Mouse (Mus musculus) thymus, adult 2 months (tissue): Measurements from ENCODE around the gene Metrn.

ENCODE experiments used
- CTCF ChIP-seq: fragments of 200-500 bp; IDR thresholded peaks from 2 replicates; pipeline ENCODE4 v1.5.1; 2012; ENCODE audit warnings: mild to moderate bottlenecking, control low read depth, low read length, moderate library complexity, borderline replicate concordance; ENCODE audit not compliant: control insufficient read depth, poor library complexity, insufficient read depth; ENCODE audit errors: extremely low read depth
- POLR2A ChIP-seq: fragments of 200-500 bp; IDR thresholded peaks from 2 replicates; pipeline ENCODE4 v1.6.1; 2012; ENCODE audit warnings: mild to moderate bottlenecking, low read length, control low read depth, moderate library complexity; ENCODE audit not compliant: control insufficient read depth, poor library complexity, insufficient read depth; ENCODE audit errors: extremely low read depth

DNA sequence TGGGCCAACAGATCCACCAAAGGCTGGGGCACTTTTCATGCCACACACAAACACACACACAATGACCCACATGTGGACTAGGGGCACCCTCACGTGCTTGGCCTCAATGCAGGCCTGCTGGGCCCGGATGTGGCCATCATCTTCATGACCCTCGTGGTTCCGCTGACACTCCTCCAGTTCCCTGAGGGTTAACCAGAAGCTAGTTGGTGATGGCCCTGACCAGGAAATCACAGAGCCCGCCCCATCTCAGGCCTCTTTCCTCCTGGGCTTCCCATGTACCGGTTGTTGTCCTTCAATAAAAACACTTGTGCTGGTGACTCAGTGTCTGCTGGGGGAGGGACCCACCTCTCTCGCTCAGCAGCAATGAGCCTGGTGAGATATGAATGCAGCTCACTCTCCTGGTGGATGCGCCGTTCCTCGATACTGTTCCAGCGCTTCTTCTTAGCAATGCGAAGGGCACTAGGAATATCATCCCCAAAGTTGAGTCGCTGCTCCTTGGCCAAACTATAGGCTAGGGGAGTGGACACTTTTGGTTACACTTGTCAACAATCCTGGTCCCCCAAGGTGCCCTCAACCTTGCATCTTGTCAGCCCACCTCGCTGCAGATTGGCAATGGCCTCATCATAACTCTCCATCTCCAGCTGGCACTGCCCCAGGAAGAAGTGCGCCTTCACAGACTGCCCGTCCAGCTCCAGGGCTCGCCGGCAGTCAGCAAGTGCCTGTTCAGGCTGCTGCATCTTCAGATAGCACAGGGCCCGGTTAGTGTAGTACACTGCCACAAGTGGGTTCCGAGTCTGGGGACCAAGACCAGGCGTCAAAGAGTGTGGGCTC, 34.7 kb upstream of the Metrn start:
- TF ChIP-seq POLR2A (no peak), CTCF (no peak)
